Mouse (Mus musculus): ENCODE measurements around the gene Nfix.

DNA sequence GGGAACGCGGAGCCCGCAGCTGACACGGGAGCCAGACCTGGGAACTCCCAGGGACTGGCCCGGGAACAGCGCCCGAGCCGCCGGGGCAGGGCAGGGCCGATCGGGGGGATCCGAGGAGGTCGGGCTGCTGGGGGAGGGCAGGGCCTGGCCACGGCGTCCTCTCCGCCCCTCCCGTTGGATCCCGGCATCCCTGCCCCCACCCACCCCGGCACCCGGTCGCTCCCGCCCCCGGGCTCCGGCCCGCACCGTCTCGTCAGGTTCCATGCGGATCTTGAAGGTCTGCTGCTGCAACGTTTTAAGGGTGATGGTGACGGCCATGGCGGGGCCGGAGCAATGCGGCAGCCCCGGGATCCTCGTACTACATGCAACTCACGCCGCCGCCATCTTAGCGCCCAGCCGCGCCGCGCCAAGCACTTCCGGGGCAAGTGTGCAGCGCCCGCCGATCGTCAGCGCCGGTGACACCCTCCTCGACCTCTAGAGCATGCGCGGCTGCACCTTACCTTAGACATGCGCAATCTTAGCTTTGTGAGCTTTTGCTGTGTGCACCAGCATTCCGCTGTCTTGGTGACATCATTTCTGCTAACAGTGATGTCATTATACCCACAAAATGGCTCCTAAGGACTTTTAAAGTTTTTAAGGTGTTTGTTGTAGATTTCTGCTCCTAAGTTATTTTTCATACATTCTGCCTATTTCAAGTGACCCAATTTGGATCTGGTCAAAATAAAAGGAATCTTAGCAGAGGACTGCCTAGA is 40.3 kb upstream of the Nfix start, which contains the start of gene Rad23a:
- TF ChIP-seq CTCF (IDR thresholded peaks at IDR 0.05; ENCODE audit: low read depth) = no peak
- TF ChIP-seq EP300 (optimal IDR thresholded peaks at IDR 0.05) = no peak

Data from stomach, postnatal 0 days (tissue).